Mouse (Mus musculus) liver, adult 2 months (tissue): ENCODE measurements around the gene Zfp607b. TPM values are rescaled to one million over a fixed set of nuclear protein-coding genes. Genes with fewer than 3 reads are reported as not detected.

Experiments used
- DNase-seq: peaks from one replicate; pipeline ENCODE4 v3.0.0-alpha.2; 2011; ENCODE audit warnings: low read depth, low spot score; ENCODE audit errors: extremely low read depth
- H3K27ac ChIP-seq: fragments of 200-500 bp; replicated peaks from 2 replicates; pipeline ENCODE4 v1.5.1; 2012; ENCODE audit warnings: low read depth, mild to moderate bottlenecking, control low read depth, inconsistent platforms, low read length; ENCODE audit not compliant: insufficient read depth
- H3K27me3 ChIP-seq: fragments of 200-500 bp; 2 replicates; pipeline ENCODE4 v1.6.1; 2012; ENCODE audit warnings: mild to moderate bottlenecking, moderate library complexity, low read length, inconsistent platforms; ENCODE audit not compliant: control insufficient read depth, insufficient read depth
- H3K36me3 ChIP-seq: fragments of 200-500 bp; 2 replicates; pipeline ENCODE4 v1.6.1; 2012; ENCODE audit warnings: low read length, inconsistent platforms; ENCODE audit not compliant: control insufficient read depth, insufficient read depth
- H3K4me1 ChIP-seq: fragments of 200-500 bp; 2 replicates; pipeline ENCODE4 v1.6.1; 2011; ENCODE audit warnings: low read length; ENCODE audit not compliant: control insufficient read depth, insufficient read depth
- H3K4me3 ChIP-seq: fragments of 200-500 bp; 2 replicates; pipeline ENCODE4 v1.5.1; 2011; ENCODE audit warnings: low read depth, mild to moderate bottlenecking, control low read depth, low read length, moderate library complexity; ENCODE audit not compliant: insufficient read depth
- H3K79me2 ChIP-seq: fragments of 200-500 bp; 2 replicates; pipeline ENCODE4 v1.6.1; 2012; ENCODE audit warnings: inconsistent platforms, mild to moderate bottlenecking, low read length, moderate library complexity; ENCODE audit not compliant: control insufficient read depth, insufficient read depth
- H3K9ac ChIP-seq: fragments of 200-500 bp; 2 replicates; pipeline ENCODE4 v1.6.1; 2012; ENCODE audit warnings: low read depth, mild to moderate bottlenecking, control low read depth, inconsistent platforms, low read length
- CTCF ChIP-seq: fragments of 200-500 bp; IDR thresholded peaks from 2 replicates; pipeline ENCODE4 v1.5.1; 2011; ENCODE audit warnings: low read depth, low read length, control low read depth
- POLR2A ChIP-seq: fragments of 200-500 bp; IDR thresholded peaks from 2 replicates; pipeline ENCODE4 v1.6.1; 2011; ENCODE audit warnings: low read length, control low read depth; ENCODE audit not compliant: insufficient read depth; ENCODE audit errors: extremely low read depth
- WGBS: fragments of 180-500 bp; shearing (Covaris S2); methylation state at CpG from one replicate; pipeline ENCODE4 v1.1.7; 2018; 5-methylcytosine and 5-hydroxymethylcytosine counted together
- polyA plus RNA-seq: library from polyadenylated mRNA; depleted of rRNA; stranded (reverse); fragments of >200 nt; gene quantifications from 2 replicates; pipeline ENCODE4 v1.2.3, GENCODE M21; 2012
- total RNA-seq: library from RNA; depleted of rRNA; stranded (reverse); fragments of >200 nt; gene quantifications from 2 replicates; pipeline ENCODE4 v1.2.3, GENCODE M21; 2014

Gene Zfp607b
- total and polyA plus RNA-seq, 2 experiments = 0.28 to 0.40 TPM

DNA sequence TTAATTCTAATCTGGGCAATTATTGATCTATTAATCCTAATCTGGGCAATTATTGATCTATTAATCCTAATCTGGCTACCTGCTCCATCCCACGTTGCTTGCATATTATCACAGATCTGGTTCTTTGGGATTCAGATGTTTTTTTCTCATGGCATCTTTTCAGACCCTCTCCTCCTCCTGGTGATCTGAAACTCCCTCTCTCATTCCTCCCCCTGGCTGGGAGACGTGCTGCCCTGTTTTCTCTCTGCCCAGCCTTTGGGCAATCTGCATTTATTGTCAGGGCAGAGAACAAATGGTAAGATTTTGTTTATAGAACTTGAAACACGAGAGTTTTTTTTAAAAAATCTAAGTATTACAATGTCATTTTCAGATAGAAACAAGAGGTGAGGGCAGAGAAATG lies 1.3 kb upstream of the Zfp607b start:
- H3K4me1 ChIP-seq = peaks cover 6% of the 10 kb centered on the region
- no peak overlapping the region for H3K9ac ChIP-seq
- no peak for DNase-seq
- TF ChIP-seq POLR2A (no peak), CTCF (no peak)
- no peaks in the 10 kb centered on the region; the same call in 1 of the 2 replicates for H3K27me3 ChIP-seq
- no peak overlapping the region for H3K4me3 ChIP-seq
- no peaks in the 10 kb centered on the region for H3K79me2 ChIP-seq
- 67% methylated on average over 3 of the region's 3 CpGs for WGBS
- H3K27ac ChIP-seq = no peak overlapping the region
- no peaks in the 10 kb centered on the region for H3K36me3 ChIP-seq

GRCm38 (mm10) chr7:27688246-27688788 lies 823 bp upstream of the Zfp607b start:
- Histone ChIP-seq H3K9ac (no peak overlapping the region), H3K79me2 (no peaks in the 10 kb centered on the region), H3K4me1 (peaks cover 6% of the 10 kb centered on the region), H3K27me3 (no peaks in the 10 kb centered on the region; the same call in 1 of the 2 replicates), H3K27ac (no peak overlapping the region), H3K4me3 (peak overlapping the region; percentile 56; the same call in 1 of the 2 replicates), H3K36me3 (no peaks in the 10 kb centered on the region)
- no peak for DNase-seq
- no peak for TF ChIP-seq CTCF
- no peak for TF ChIP-seq POLR2A
- WGBS = 38% methylated on average over 14 of the region's 14 CpGs

GRCm38 (mm10) chr7:27691076-27691475 lies 1.9 kb downstream of the Zfp607b start:
- Histone ChIP-seq H3K36me3 (no peaks in the 10 kb centered on the region), H3K4me3 (no peak overlapping the region), H3K79me2 (no peaks in the 10 kb centered on the region), H3K27ac (no peak overlapping the region), H3K4me1 (peaks cover 6% of the 10 kb centered on the region), H3K27me3 (no peaks in the 10 kb centered on the region), H3K9ac (no peak overlapping the region)
- peak; percentile 18 for DNase-seq
- peak; percentile 81 for TF ChIP-seq CTCF
- no peak for TF ChIP-seq POLR2A
- WGBS = 47% methylated on average over 5 of the region's 5 CpGs

- DNase-seq = no peak
- H3K36me3 ChIP-seq = no peaks in the 10 kb centered on the region
- no peak overlapping the region for H3K4me3 ChIP-seq
- no peak overlapping the region for H3K27ac ChIP-seq
- WGBS = 65% methylated on average over 3 of the region's 3 CpGs
- H3K4me1 ChIP-seq = no peaks in the 10 kb centered on the region
- TF ChIP-seq POLR2A = no peak
- TF ChIP-seq CTCF = no peak
- no peaks in the 10 kb centered on the region for H3K79me2 ChIP-seq
- no peaks in the 10 kb centered on the region for H3K27me3 ChIP-seq
- H3K9ac ChIP-seq = no peak overlapping the region
Measured at GRCm38 (mm10) chr7:27696711-27697110, 7.6 kb downstream of the Zfp607b start.

DNA sequence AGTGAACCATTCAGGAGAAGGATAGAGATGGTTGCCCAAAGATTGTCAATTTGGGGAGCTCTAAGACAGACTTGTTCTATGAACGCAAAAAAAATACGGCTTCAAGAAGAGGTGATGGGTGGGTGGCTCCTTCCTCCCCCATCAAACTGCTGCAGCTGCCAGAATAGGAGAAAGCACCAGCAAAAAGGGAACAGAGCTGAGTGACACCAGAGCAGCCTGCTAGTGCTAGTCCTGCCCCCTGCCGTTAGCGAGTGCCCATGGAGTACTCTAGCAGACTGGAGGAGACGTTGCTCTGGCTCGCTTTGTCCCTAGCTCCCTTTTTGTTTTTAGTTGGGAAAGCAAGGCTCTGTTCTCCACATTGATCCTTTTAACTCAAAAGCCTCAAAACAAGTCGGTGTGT lies 21.3 kb downstream of the Zfp607b start:
- H3K27ac ChIP-seq = no peak overlapping the region
- no peak for DNase-seq
- H3K36me3 ChIP-seq = no peaks in the 10 kb centered on the region
- no peaks in the 10 kb centered on the region; the same call in 1 of the 2 replicates for H3K27me3 ChIP-seq
- no peak overlapping the region for H3K9ac ChIP-seq
- no peaks in the 10 kb centered on the region for H3K79me2 ChIP-seq
- no peak overlapping the region for H3K4me3 ChIP-seq
- no peaks in the 10 kb centered on the region for H3K4me1 ChIP-seq
- TF ChIP-seq POLR2A (no peak), CTCF (no peak)
- whole genome bisulfite sequencing = 85% methylated on average over 7 of the region's 7 CpGs

- no peaks in the 10 kb centered on the region for H3K36me3 ChIP-seq
- no peaks in the 10 kb centered on the region for H3K79me2 ChIP-seq
- TF ChIP-seq POLR2A (no peak), CTCF (no peak)
- no peak overlapping the region for H3K27ac ChIP-seq
- no peak overlapping the region for H3K9ac ChIP-seq
- no peaks in the 10 kb centered on the region for H3K27me3 ChIP-seq
- no peaks in the 10 kb centered on the region for H3K4me1 ChIP-seq
- 89% methylated on average over 8 of the region's 8 CpGs for WGBS
- DNase-seq = no peak
- H3K4me3 ChIP-seq = no peak overlapping the region
Measured at GRCm38 (mm10) chr7:27721951-27722350, 32.8 kb downstream of the Zfp607b start.
